Mouse (Mus musculus): Measurements from ENCODE around the gene Gm960. TPM values are rescaled to one million over a fixed set of nuclear protein-coding genes. Genes with fewer than 3 reads are reported as not detected.

Gene Gm960
- polyA plus RNA-seq, 1 experiment from 2014 or later = 4.3 TPM

DNA sequence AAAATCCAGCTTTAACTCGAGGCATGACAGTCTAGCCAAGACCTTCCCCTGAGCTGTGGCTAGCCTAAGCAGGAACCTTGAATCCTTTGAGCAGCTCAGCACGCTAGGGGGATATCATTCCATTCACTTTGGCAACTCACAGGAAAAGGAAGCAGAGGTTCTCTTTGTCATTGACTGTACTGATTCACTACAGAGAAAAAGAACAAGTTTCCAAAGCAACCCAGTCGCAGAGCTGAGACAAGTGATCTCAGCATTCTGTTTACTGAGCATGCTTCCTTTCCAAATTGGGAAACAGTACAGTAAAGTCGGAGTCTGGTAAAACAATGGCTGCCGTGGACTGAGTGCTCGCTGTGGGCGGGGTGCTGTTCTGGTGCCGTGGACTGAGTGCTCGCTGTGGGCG, 10.3 kb upstream of the Gm960 start:
- Histone ChIP-seq H3K4me1 (replicated peaks) (peaks cover 15% of the 10 kb centered on the region), H3K27me3 (no peaks in the 10 kb centered on the region), H3K4me3 (no peak overlapping the region), H3K9ac (no peak overlapping the region), H3K36me3 (no peaks in the 10 kb centered on the region), H3K9me3 (no peaks in the 10 kb centered on the region), H3K4me2 (no peak overlapping the region), H3K27ac (no peak overlapping the region)
- 85% methylated on average over 10 of the region's 10 CpGs for WGBS
- ATAC-seq (ENCODE audit: low FRiP score) = no peak

DNA sequence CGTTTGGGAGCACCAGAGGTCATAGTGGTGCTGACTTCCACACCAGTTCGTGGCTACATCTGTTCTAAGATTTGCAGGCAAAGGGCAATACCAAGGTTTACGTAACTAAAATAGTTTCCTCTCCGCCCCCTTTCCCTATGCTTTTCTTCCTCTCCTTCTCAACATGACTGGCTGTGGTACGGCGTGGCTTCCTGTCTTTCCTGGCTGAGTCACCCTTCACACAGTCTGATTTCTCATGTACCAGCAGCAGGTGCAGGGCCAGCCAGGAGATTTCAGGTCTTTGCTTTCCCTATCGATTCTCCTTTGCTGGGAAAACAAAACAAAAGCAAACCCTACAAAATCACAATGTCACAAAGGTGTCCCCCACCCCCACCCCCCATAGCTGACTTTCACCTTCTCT, 2.8 kb upstream of the Gm960 start:
- whole genome bisulfite sequencing = 74% methylated on average over 7 of the region's 7 CpGs
- H3K9ac ChIP-seq = no peak overlapping the region
- no peak overlapping the region for H3K4me2 ChIP-seq
- no peaks in the 10 kb centered on the region for H3K9me3 ChIP-seq
- no peaks in the 10 kb centered on the region for H3K36me3 ChIP-seq
- peaks cover 32% of the 10 kb centered on the region for H3K27me3 ChIP-seq
- H3K27ac ChIP-seq = no peak overlapping the region
- no peak overlapping the region for H3K4me3 ChIP-seq
- ATAC-seq (ENCODE audit: low FRiP score) = no peak
- H3K4me1 ChIP-seq (replicated peaks) = peaks cover 15% of the 10 kb centered on the region

DNA sequence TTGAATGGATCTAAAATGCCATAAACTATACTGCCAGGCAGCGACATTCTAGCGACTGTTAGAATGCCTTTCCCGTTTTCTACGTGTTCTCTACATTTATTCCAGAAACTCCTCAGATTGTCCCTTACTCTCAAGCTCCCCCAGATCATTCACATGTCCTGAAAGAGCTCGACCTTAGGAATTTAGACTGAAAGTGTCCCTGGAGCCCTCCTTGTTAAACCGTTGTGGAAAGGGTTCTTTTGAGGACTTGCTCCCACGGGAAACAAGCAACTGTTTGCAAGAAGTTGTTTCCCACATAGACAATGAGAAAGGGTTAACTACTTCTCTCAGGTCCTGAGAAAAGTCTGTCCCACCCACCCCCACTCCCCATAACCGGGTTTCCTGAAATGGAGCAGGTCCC, 2.2 kb upstream of the Gm960 start:
- H3K9ac ChIP-seq = no peak overlapping the region
- H3K4me1 ChIP-seq (replicated peaks) = peaks cover 15% of the 10 kb centered on the region
- H3K4me2 ChIP-seq = no peak overlapping the region
- no peaks in the 10 kb centered on the region for H3K9me3 ChIP-seq
- no peaks in the 10 kb centered on the region for H3K36me3 ChIP-seq
- H3K4me3 ChIP-seq = no peak overlapping the region
- no peak for ATAC-seq (ENCODE audit: low FRiP score)
- H3K27me3 ChIP-seq = peaks cover 32% of the 10 kb centered on the region
- no peak overlapping the region for H3K27ac ChIP-seq
- WGBS = 66% methylated on average over 8 of the region's 8 CpGs

DNA sequence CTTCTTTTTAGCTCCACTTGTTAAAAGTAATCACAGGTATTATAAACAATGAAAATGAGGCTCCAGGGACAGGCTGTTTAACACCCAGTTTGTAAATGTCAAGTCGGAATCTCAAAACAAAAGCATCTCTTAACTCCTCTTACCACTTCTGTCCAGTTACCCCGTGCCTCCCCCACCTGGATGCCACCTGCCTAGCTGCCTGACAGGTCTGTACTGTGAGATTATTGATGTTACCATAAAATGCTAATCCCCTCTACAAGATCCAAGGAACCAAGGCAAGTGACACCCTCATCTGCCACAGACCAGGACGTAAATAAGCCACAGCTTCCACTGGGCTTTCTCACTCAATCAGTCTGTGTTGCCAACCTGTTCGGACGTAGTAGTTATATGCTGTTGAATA, 1.4 kb upstream of the Gm960 start:
- peaks cover 15% of the 10 kb centered on the region for H3K4me1 ChIP-seq (replicated peaks)
- H3K4me3 ChIP-seq = no peak overlapping the region
- no peaks in the 10 kb centered on the region for H3K9me3 ChIP-seq
- no peak overlapping the region for H3K4me2 ChIP-seq
- no peak overlapping the region for H3K9ac ChIP-seq
- peaks cover 32% of the 10 kb centered on the region for H3K27me3 ChIP-seq
- WGBS = 57% methylated on average over 5 of the region's 5 CpGs
- no peaks in the 10 kb centered on the region for H3K36me3 ChIP-seq
- no peak overlapping the region for H3K27ac ChIP-seq
- ATAC-seq (ENCODE audit: low FRiP score) = no peak

DNA sequence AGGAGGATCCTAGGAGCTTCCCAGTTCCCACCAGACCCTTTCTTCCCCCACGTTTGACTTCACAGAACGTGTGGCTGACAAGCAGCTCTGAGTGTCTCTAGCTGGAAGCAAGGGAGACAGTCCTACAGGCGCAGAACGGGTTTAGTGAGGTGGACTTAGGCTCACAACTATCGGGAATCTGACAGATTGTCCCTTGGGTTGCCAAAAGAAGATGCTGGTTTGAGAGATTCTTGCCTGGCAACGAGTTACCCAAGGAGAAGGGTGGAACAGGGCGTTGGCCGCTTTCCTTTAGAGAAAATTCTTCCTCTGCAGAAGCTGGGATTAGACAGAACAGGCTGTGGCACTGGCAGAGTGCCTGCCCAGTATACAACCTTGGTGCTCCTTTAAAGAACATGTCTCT, 388 bp upstream of the Gm960 start:
- ATAC-seq (ENCODE audit: low FRiP score) = no peak
- Histone ChIP-seq H3K27ac (peak overlapping the region; percentile 79), H3K27me3 (peaks cover 35% of the 10 kb centered on the region), H3K36me3 (no peaks in the 10 kb centered on the region), H3K4me2 (peak overlapping the region; percentile 56), H3K4me3 (peak overlapping the region; percentile 49), H3K9ac (peak overlapping the region; percentile 74), H3K9me3 (no peaks in the 10 kb centered on the region), H3K4me1 (replicated peaks) (peaks cover 15% of the 10 kb centered on the region)
- WGBS = 39% methylated on average over 8 of the region's 8 CpGs

DNA sequence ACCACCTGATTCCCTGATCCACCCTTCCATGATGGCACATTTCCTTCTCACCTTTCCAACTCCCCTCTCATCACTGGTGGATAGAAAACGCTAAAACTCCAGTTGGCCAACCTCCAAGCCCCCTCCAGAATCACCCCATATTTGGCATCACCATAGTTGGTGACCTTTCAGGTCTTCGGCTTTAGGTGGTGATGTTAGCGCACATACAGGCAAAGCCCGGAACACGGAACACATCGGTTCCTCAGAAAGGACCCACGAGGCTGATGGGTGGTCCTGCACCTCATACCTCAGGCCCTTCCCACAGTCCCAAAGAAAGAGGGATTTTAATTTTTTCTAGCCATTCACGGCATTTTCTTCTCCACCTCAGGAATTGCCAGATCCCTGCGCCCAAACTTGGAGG, 747 bp downstream of the Gm960 start:
- ATAC-seq (ENCODE audit: low FRiP score) = peak; percentile 57
- H3K9ac ChIP-seq = peak overlapping the region; percentile 74
- H3K36me3 ChIP-seq = no peaks in the 10 kb centered on the region
- H3K4me3 ChIP-seq = peak overlapping the region; percentile 49
- peak overlapping the region; percentile 56 for H3K4me2 ChIP-seq
- H3K4me1 ChIP-seq (replicated peaks) = peaks cover 15% of the 10 kb centered on the region
- H3K9me3 ChIP-seq = no peaks in the 10 kb centered on the region
- peaks cover 38% of the 10 kb centered on the region for H3K27me3 ChIP-seq
- peak overlapping the region; percentile 79 for H3K27ac ChIP-seq
- 74% methylated on average over 9 of the region's 9 CpGs for WGBS

DNA sequence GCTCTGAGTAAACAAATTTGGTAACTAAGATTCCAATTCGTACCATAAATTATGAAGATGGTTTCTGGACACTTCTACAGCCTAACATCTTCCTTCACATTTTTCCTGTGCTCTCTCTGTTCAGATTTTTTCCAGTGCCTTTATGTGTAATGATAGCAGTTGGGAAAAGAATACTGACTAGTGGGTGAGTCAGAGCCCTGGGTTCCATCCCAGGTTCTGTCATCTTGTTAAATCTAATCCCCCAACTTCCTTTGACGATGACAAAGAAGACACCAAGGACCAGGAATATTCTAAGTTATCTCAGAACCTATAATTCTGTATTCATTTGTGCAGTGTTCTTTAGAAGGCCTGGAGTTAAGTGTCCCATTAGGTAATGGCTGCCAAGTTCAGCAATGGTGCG, 1.3 kb downstream of the Gm960 start:
- Histone ChIP-seq H3K4me1 (replicated peaks) (peaks cover 15% of the 10 kb centered on the region), H3K4me3 (no peak overlapping the region), H3K27me3 (peaks cover 38% of the 10 kb centered on the region), H3K4me2 (no peak overlapping the region), H3K36me3 (no peaks in the 10 kb centered on the region), H3K9ac (no peak overlapping the region), H3K27ac (no peak overlapping the region; the same call in 1 of the 2 replicates), H3K9me3 (no peaks in the 10 kb centered on the region)
- ATAC-seq (ENCODE audit: low FRiP score) = no peak
- WGBS = 85% methylated on average over 3 of the region's 3 CpGs

DNA sequence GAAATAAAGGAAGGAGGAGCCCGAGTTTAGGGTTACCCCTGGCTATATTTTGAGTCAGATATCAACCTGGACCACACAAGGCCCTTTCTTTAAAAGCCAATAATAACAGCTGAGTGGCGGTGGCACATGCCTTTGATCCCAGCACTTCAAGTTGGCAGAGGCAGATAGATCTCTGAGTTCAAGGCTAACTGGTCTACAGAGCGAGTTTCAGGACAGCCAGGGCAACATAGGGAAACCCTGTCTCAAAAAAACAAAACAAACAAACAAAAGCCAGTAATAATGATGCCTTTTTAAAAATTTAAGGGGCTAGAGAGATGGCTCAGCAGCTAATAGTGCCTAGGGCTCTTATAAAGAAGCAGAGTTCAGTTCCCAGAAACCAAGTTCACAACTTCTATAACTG, 4.1 kb downstream of the Gm960 start:
- Histone ChIP-seq H3K9ac (no peak overlapping the region), H3K27me3 (peaks cover 24% of the 10 kb centered on the region), H3K4me3 (no peak overlapping the region), H3K4me2 (no peak overlapping the region), H3K9me3 (no peaks in the 10 kb centered on the region), H3K4me1 (replicated peaks) (peaks cover 15% of the 10 kb centered on the region), H3K27ac (no peak overlapping the region), H3K36me3 (no peaks in the 10 kb centered on the region)
- 74% methylated on average over 3 of the region's 3 CpGs for WGBS
- ATAC-seq (ENCODE audit: low FRiP score) = no peak

DNA sequence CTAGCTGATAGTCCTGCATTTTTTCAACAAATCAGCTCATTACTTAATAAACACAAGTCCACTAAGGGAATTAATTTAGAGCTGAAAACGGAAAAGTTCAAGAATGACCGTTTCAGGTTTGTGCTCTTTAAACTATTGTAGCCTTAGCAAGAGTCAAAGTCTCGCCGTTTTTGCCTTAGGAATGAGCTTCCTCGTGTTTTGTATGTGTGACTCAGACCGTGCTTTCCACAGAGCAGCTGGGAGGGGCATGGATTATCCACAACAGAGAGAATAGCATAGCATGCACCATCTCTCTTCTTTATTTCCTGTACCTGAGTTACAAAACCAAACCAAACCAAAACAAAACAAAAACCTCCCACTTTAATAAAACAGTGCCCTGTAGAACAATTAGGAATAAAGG, 26.1 kb downstream of the Gm960 start:
- H3K4me3 ChIP-seq = no peak overlapping the region
- ATAC-seq (ENCODE audit: low FRiP score) = no peak
- no peak overlapping the region for H3K27ac ChIP-seq
- 51% methylated on average over 6 of the region's 6 CpGs for WGBS
- no peaks in the 10 kb centered on the region for H3K27me3 ChIP-seq
- no peak overlapping the region for H3K9ac ChIP-seq
- no peaks in the 10 kb centered on the region for H3K9me3 ChIP-seq
- no peaks in the 10 kb centered on the region for H3K4me1 ChIP-seq (replicated peaks)
- no peak overlapping the region for H3K4me2 ChIP-seq
- H3K36me3 ChIP-seq = no peaks in the 10 kb centered on the region

DNA sequence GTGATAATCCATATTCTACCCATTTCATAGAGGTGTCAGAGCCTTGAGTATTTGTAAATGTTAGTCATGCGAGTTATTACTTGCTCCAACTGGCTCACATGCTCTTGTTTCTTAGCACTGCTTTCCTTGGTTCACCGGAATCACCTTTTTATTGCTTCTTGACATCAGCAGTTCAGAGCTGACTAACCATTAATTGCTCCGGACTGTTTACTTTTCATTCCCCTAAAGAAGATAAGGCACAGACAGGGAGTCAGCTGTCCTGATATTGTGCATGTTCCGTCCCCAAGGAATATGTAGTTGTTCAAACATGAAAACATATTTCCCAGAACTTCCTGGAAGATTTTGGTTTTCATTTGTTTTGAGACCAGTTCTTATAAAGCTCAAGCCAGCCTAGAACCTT, 27.7 kb downstream of the Gm960 start:
- H3K27ac ChIP-seq = no peak overlapping the region
- no peak overlapping the region for H3K9ac ChIP-seq
- no peak overlapping the region for H3K4me3 ChIP-seq
- ATAC-seq (ENCODE audit: low FRiP score) = no peak
- no peaks in the 10 kb centered on the region for H3K9me3 ChIP-seq
- H3K4me2 ChIP-seq = no peak overlapping the region
- 93% methylated on average over 4 of the region's 4 CpGs for WGBS
- H3K4me1 ChIP-seq (replicated peaks) = no peaks in the 10 kb centered on the region
- no peaks in the 10 kb centered on the region for H3K27me3 ChIP-seq
- no peaks in the 10 kb centered on the region for H3K36me3 ChIP-seq

DNA sequence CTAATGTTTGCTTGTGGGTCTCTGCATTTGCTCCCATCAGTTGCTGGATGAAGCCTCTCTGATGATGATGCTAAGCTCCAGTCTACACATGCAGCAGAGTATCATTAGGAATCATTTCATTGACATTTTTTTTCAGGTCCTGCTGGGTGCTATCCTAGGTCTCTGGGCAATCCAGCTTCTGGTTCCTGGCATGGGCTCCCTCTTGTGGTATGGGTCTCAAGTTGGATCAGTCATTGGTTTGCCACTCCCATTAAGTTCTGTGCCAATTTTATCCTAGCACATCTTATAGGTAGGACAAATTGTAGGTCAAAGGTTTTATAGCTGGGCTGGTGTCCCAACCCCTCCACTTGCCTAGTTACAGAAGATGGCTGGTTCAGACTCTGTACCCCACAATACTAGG, 31.7 kb downstream of the Gm960 start:
- no peak for ATAC-seq (ENCODE audit: low FRiP score)
- H3K4me2 ChIP-seq = no peak overlapping the region
- no peak overlapping the region for H3K9ac ChIP-seq
- H3K27me3 ChIP-seq = no peaks in the 10 kb centered on the region
- no peaks in the 10 kb centered on the region for H3K4me1 ChIP-seq (replicated peaks)
- H3K27ac ChIP-seq = no peak overlapping the region
- no peaks in the 10 kb centered on the region for H3K9me3 ChIP-seq
- H3K4me3 ChIP-seq = no peak overlapping the region
- no peaks in the 10 kb centered on the region for H3K36me3 ChIP-seq

DNA sequence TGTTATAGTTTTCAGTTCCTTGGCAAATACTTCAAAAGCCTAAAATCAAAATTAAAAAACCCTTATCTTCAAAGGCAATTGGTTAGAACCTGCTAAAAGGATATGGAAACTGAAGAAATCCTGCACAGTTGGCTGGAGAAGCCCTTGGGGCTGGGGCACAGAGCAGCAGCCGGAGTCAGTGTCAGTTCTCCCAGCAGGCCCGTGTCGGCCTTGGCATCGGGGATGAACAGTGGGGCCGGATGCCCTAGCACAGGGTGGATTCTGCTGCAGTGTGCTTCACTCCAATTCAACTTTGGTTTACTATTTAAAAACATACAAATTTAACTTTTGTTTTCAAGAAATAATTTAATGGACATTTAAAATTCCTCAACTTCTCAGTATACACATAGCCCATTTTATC, 40.3 kb downstream of the Gm960 start:
- Histone ChIP-seq H3K4me2 (no peak overlapping the region), H3K27ac (no peak overlapping the region), H3K9me3 (no peaks in the 10 kb centered on the region), H3K9ac (no peak overlapping the region), H3K27me3 (0 out of 2 replicates have a peak, but pooled peaks cover 4% of the 10 kb centered on the region), H3K4me3 (no peak overlapping the region), H3K4me1 (replicated peaks) (no peaks in the 10 kb centered on the region), H3K36me3 (no peaks in the 10 kb centered on the region)
- WGBS = 91% methylated on average over 5 of the region's 5 CpGs
- no peak for ATAC-seq (ENCODE audit: low FRiP score)

DNA sequence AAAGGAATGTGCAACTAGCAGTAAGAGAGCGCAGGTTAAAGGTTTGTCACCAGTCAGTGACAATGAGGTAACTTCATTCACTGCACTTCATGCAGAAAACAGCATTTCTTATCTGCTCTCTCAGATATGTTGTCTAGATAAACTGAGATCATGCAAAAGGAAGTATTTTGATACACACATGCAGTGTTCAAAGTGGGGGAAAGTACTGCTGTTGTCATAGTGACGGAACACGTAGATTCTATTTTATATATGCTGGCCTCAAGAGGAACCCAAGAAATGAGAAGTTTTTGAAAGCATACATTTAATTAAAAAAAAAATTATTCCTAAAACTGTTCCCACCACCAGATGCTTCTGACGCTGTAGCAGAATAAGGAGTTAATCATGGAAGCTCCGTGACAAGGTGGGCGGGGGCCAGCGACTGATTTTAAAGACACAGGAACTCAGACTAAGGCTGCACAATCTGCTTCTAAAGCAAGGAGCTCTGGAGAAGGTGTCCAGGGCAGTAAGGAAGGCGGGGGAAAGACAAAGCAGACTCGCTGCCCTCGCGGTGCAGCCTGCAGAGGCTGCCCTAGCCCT, 51.5 kb downstream of the Gm960 start:
- WGBS = 76% methylated on average over 11 of the region's 11 CpGs
- no peak for ATAC-seq (ENCODE audit: low FRiP score)

More for the DNA sequence above, 51.5 kb downstream of the Gm960 start:
- Histone ChIP-seq H3K4me3 (no peak overlapping the region), H3K9ac (no peak overlapping the region), H3K36me3 (no peaks in the 10 kb centered on the region), H3K4me1 (replicated peaks) (no peaks in the 10 kb centered on the region), H3K4me2 (no peak overlapping the region), H3K27me3 (peaks cover 7% of the 10 kb centered on the region; the same call in 1 of the 2 replicates), H3K27ac (no peak overlapping the region), H3K9me3 (no peaks in the 10 kb centered on the region)
